Mouse (Mus musculus) megakaryocyte, embryonic 14.5 days (primary cell): ENCODE measurements around the gene Uap1l1.

Source experiments
- FLI1 ChIP-seq: IDR thresholded peaks from 2 replicates; pipeline ENCODE4 v1.6.1; 2012; ENCODE audit warnings: low read length, inconsistent platforms, mixed read lengths
- GATA1 ChIP-seq: IDR thresholded peaks from 3 replicates; pipeline ENCODE4 v1.6.1; 2012; ENCODE audit warnings: mixed read lengths, low read length, inconsistent platforms, borderline replicate concordance

- no peak for TF ChIP-seq GATA1
- no peak for TF ChIP-seq FLI1
Measured at GRCm38 (mm10) chr2:25408908-25409307, 43.4 kb upstream of the Uap1l1 start.
